In the genomic region with DNA sequence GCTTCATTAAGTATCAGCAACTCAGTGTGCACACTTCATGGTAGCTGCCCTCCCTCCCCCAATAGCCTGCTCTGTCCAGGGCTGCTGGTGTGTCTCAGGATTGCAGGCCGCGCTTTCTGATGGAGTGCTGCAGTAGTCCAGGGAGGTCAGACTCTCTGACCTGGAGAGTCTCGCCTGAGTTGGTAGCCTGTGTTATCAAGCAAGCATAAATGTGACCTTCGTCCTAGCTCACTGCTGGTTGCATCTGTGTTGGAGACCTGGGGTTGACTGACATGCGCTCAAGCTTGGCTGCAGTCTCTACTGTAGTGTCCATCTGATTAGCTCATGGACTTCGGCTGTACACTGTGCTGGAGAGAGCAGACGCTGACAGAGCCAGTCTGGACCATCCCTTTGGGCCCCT, we compare ENCODE assay signal across 11 mouse cellular contexts. TPM values are rescaled to one million over a fixed set of nuclear protein-coding genes. Genes with fewer than 3 reads are reported as not detected.
DNase-seq lines count a peak whose midpoint lies in the region; ATAC-seq lines count a peak whose summit lies in the region.
"Had no signal": no experiment of that assay in that cellular context is flagged by ENCODE, and none has a peak within 500 bp of the region (broad histone marks: within the 10 kb centered on the region; RNA-seq: fewer than 3 reads in every experiment).

No protein-coding gene starts in this region.

- H3K27ac ChIP-seq in hindbrain, embryonic 15.5 days (replicated peaks), result 0 out of 2 replicates have a peak overlapping the region, but pooled peaks have one; percentile 32
- no peak overlapping the region for H3K27ac ChIP-seq in hindbrain, embryonic 12.5 days
- peak overlapping the region; percentile 69 for H3K27ac ChIP-seq in liver, embryonic 15.5 days (replicated peaks)
- no peak overlapping the region for H3K27ac ChIP-seq in forebrain, embryonic 14.5 days (ENCODE audit: low read depth, low read length)
- H3K27ac ChIP-seq: gastrocnemius, adult 2 months had no signal

- ATAC-seq in hindbrain, embryonic 15.5 days (ENCODE audit: low FRiP score, low read depth), result peak; percentile 35; the same call in 1 of the 2 replicates
- no peak for ATAC-seq in hindbrain, embryonic 12.5 days (ENCODE audit: low FRiP score)
- ATAC-seq in liver, embryonic 15.5 days (ENCODE audit: insufficient read depth), result peak; percentile 82
- ATAC-seq in CD4-positive, CD25-positive, alpha-beta regulatory T cell, adult 4 months, result no peak
- no peak for ATAC-seq in forebrain, embryonic 14.5 days
- ATAC-seq: lung, postnatal 0 days had no signal

- H3K4me2 ChIP-seq in hindbrain, embryonic 15.5 days, result no peak overlapping the region
- H3K4me2 ChIP-seq in hindbrain, embryonic 12.5 days (replicated peaks), result no peak overlapping the region
- no peak overlapping the region for H3K4me2 ChIP-seq in liver, embryonic 15.5 days
- no peak overlapping the region for H3K4me2 ChIP-seq in forebrain, embryonic 14.5 days (ENCODE audit: low read length)

- no peaks in the 10 kb centered on the region for H3K27me3 ChIP-seq in hindbrain, embryonic 15.5 days
- no peaks in the 10 kb centered on the region for H3K27me3 ChIP-seq in hindbrain, embryonic 12.5 days
- H3K27me3 ChIP-seq in liver, embryonic 15.5 days, result no peaks in the 10 kb centered on the region
- H3K27me3 ChIP-seq in forebrain, embryonic 14.5 days (replicated peaks; ENCODE audit: control insufficient read depth, insufficient read depth, low read length), result no peaks in the 10 kb centered on the region
- H3K27me3 ChIP-seq: CH12.LX had no signal

- WGBS in hindbrain, embryonic 15.5 days, result 79% methylated on average over 7 of the region's 7 CpGs
- 78% methylated on average over 7 of the region's 7 CpGs for WGBS in hindbrain, embryonic 12.5 days
- 61% methylated on average over 7 of the region's 7 CpGs for WGBS in liver, embryonic 15.5 days (ENCODE audit: insufficient replicate concordance)
- 88% methylated on average over 7 of the region's 7 CpGs for WGBS in forebrain, embryonic 14.5 days

- 0 out of 2 replicates have a peak, but pooled peaks cover 4% of the 10 kb centered on the region for H3K36me3 ChIP-seq in hindbrain, embryonic 15.5 days
- H3K36me3 ChIP-seq in hindbrain, embryonic 12.5 days, result peaks cover 31% of the 10 kb centered on the region
- H3K36me3 ChIP-seq in liver, embryonic 15.5 days (replicated peaks), result 0 out of 2 replicates have a peak, but pooled peaks cover 3% of the 10 kb centered on the region
- peaks cover 37% of the 10 kb centered on the region for H3K36me3 ChIP-seq in forebrain, embryonic 14.5 days (ENCODE audit: control insufficient read depth, insufficient read depth, low read length)

- H3K4me1 ChIP-seq in hindbrain, embryonic 15.5 days (replicated peaks), result peaks cover 31% of the 10 kb centered on the region
- peaks cover 29% of the 10 kb centered on the region for H3K4me1 ChIP-seq in hindbrain, embryonic 12.5 days
- H3K4me1 ChIP-seq in liver, embryonic 15.5 days (replicated peaks), result peaks cover 21% of the 10 kb centered on the region
- no peaks in the 10 kb centered on the region for H3K4me1 ChIP-seq in forebrain, embryonic 14.5 days (ENCODE audit: control insufficient read depth, insufficient read depth, low read length)

- H3K9ac ChIP-seq in hindbrain, embryonic 15.5 days, result no peak overlapping the region
- H3K9ac ChIP-seq in hindbrain, embryonic 12.5 days, result no peak overlapping the region
- no peak overlapping the region for H3K9ac ChIP-seq in liver, embryonic 15.5 days
- H3K9ac ChIP-seq in forebrain, embryonic 14.5 days (ENCODE audit: low read length), result no peak overlapping the region

- DNase-seq in embryo, embryonic 9.5 days (ENCODE audit: extremely low spot score), result peak; percentile 14
- peak; percentile 27 for DNase-seq in kidney, adult 9 months
- no peak for DNase-seq in forebrain, embryonic 14.5 days (ENCODE audit: low spot score)
- DNase-seq: cerebellum, adult 9-11 months; gastrocnemius, adult 2 months had no signal

- H3K4me3 ChIP-seq in hindbrain, embryonic 15.5 days, result no peak overlapping the region
- no peak overlapping the region for H3K4me3 ChIP-seq in hindbrain, embryonic 12.5 days
- H3K4me3 ChIP-seq in liver, embryonic 15.5 days (replicated peaks), result no peak overlapping the region
- H3K4me3 ChIP-seq in forebrain, embryonic 14.5 days (ENCODE audit: low read depth, low read length), result no peak overlapping the region
- H3K4me3 ChIP-seq: gastrocnemius, adult 2 months had no signal

- no peaks in the 10 kb centered on the region for H3K9me3 ChIP-seq in hindbrain, embryonic 15.5 days
- H3K9me3 ChIP-seq in hindbrain, embryonic 12.5 days (replicated peaks), result no peaks in the 10 kb centered on the region
- H3K9me3 ChIP-seq in liver, embryonic 15.5 days (replicated peaks), result no peaks in the 10 kb centered on the region
- H3K9me3 ChIP-seq in forebrain, embryonic 14.5 days (replicated peaks; ENCODE audit: control insufficient read depth, low read length), result no peaks in the 10 kb centered on the region

RNA-seq across cellular contexts. Expression of a gene that starts 43.8 kb away (rescaled TPM):
- 168 and 183 TPM in 2 replicates for polyA plus RNA-seq in hindbrain, embryonic 15.5 days (2015; fragmentation: Nextera tagmentation; extraction: Ambion mirVana)
- 99.8 and 107 TPM in 2 replicates for polyA plus RNA-seq in hindbrain, embryonic 12.5 days (2016; fragmentation: Nextera tagmentation; extraction: Ambion mirVana)
- 1.2 and 1.3 TPM in 2 replicates for polyA plus RNA-seq in liver, embryonic 15.5 days (2015; fragmentation: Nextera tagmentation; extraction: Ambion mirVana)
- polyA plus RNA-seq in CD4-positive, CD25-positive, alpha-beta regulatory T cell, adult 4 months (2017; shearing (Covaris generic)), result 1 to 10 TPM in 1 of 2 experiments, under 1 TPM in 1; 0.63 to 1.4 TPM
- polyA plus RNA-seq in forebrain, embryonic 14.5 days (2014; fragmentation: Nextera tagmentation; extraction: Ambion mirVana), result 95.2 and 109 TPM in 2 replicates

RNA-seq across cellular contexts. Expression of a gene that starts 49.7 kb away (rescaled TPM):
- polyA plus RNA-seq in hindbrain, embryonic 15.5 days (2015; fragmentation: Nextera tagmentation; extraction: Ambion mirVana), result 38.0 and 39.0 TPM in 2 replicates
- 43.1 and 46.6 TPM in 2 replicates for polyA plus RNA-seq in hindbrain, embryonic 12.5 days (2016; fragmentation: Nextera tagmentation; extraction: Ambion mirVana)
- 10.4 and 11.5 TPM in 2 replicates for polyA plus RNA-seq in liver, embryonic 15.5 days (2015; fragmentation: Nextera tagmentation; extraction: Ambion mirVana)
- polyA plus RNA-seq in CD4-positive, CD25-positive, alpha-beta regulatory T cell, adult 4 months (2017; shearing (Covaris generic)), result 10 to 100 TPM; 56.6 to 60.7 TPM
- polyA plus RNA-seq in forebrain, embryonic 14.5 days (2014; fragmentation: Nextera tagmentation; extraction: Ambion mirVana), result 26.8 and 28.3 TPM in 2 replicates

Comparison
In these comparisons a context has a peak if more than half of its experiments do, and no peak if none do; other contexts are left out.
1. ATAC-seq: peak in hindbrain, embryonic 15.5 days (single experiment) and liver, embryonic 15.5 days (single experiment); none in hindbrain, embryonic 12.5 days (single experiment), CD4-positive, CD25-positive, alpha-beta regulatory T cell, adult 4 months (single experiment) and forebrain, embryonic 14.5 days (single experiment).
2. H3K27ac ChIP-seq: peak in hindbrain, embryonic 15.5 days (single experiment) and liver, embryonic 15.5 days (single experiment); none in hindbrain, embryonic 12.5 days (single experiment) and forebrain, embryonic 14.5 days (single experiment).
3. RNA of a gene that starts 43.8 kb away (polyA plus RNA-seq): 168 to 183 TPM in hindbrain, embryonic 15.5 days, 99.8 to 107 TPM in hindbrain, embryonic 12.5 days and 95.2 to 109 TPM in forebrain, embryonic 14.5 days; 0.63 to 1.4 TPM in CD4-positive, CD25-positive, alpha-beta regulatory T cell, adult 4 months and 1.2 to 1.3 TPM in liver, embryonic 15.5 days; every median in the first group is over 10 times any median in the second.